ENCODE assay signal across 8 mouse cellular contexts in the genomic region with DNA sequence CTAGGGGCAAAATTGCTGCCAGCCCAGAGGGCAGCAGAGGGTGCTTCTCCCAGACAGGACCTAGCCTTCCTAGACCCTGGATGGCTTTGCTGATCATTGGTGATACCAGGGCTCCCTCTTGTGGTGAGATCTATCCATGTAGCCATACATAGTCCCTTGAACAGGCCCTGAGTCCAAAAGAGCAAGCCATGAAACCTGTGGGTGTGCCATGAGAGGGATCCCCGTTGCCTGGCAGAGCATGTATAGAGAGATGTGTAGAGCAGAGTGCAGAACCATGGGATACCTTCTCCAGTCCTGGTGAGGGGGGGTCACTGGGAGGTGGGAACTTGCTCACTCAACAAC. TPM values are rescaled to one million over a fixed set of nuclear protein-coding genes. Genes with fewer than 3 reads are reported as not detected.
A peak's percentile ranks its signal among the peaks of the same experiment; 100 is the strongest.
DNase-seq lines count a peak whose midpoint lies in the region; ATAC-seq and TF ChIP-seq lines count a peak whose summit lies in the region.

No protein-coding gene starts in this region.

- peak; percentile 48 for DNase-seq in ovary, adult 18-20 months (ENCODE audit: low spot score)
- DNase-seq in ovary, postnatal 10 days (ENCODE audit: low spot score): no peak
- peak; percentile 73 for DNase-seq in gastrocnemius, postnatal 10 days
- DNase-seq in left cerebral cortex, adult 2 months (ENCODE audit: extremely low spot score in 1 of 2, low spot score in 2 of 2): peak; percentile 73 to 78
- DNase-seq in lung, postnatal 4 days: peak; percentile 50 to 82
- DNase-seq in right cerebral cortex, postnatal 10 days (ENCODE audit: low spot score in 2 of 2): peak; percentile 84 to 89

- ATAC-seq in inflammation-experienced regulatory T-cells, adult 6 months: peak; percentile 66

- no peak overlapping the region for H3K27ac ChIP-seq in cortical plate, adult 2 months (ENCODE audit: insufficient read depth, low read length)
- H3K27ac ChIP-seq in left cerebral cortex, adult 2 months: no peak overlapping the region

- TF ChIP-seq POLR2A in cortical plate, adult 2 months (IDR thresholded peaks at IDR 0.05; ENCODE audit: extremely low read depth, insufficient read depth, low read length): no peak

- intact Hi-C loops in left cerebral cortex, adult 2 months (cut with DNase I): loop anchor here (1.0 to 5.0 kb wide), 3 partner anchors 57 to 371 kb away; no protein-coding TSS in a partner anchor

- TF ChIP-seq CTCF in cortical plate, adult 2 months (IDR thresholded peaks at IDR 0.05; ENCODE audit: extremely low read depth, insufficient read depth, low read length): peak; percentile 98
- TF ChIP-seq CTCF in left cerebral cortex, adult 2 months (IDR thresholded peaks at IDR 0.05): peak; percentile 88

- H3K4me1 ChIP-seq in cortical plate, adult 2 months (ENCODE audit: control insufficient read depth, insufficient read depth, low read length): no peaks in the 10 kb centered on the region

- no peak overlapping the region for H3K4me3 ChIP-seq in cortical plate, adult 2 months (ENCODE audit: insufficient read depth, low read length)
- H3K4me3 ChIP-seq in left cerebral cortex, adult 2 months: no peak overlapping the region

RNA-seq across cellular contexts. Expression of gene Hgfac, which starts 1.8 kb away (rescaled TPM):
- 0.44 and 0.45 TPM in 2 replicates for polyA plus RNA-seq in cortical plate, adult 2 months (2012; rRNA removed)
- 1 to 10 TPM in 1 of 2 experiments, under 1 TPM in 1; 0.40 to 1.1 TPM for total RNA-seq in gastrocnemius, postnatal 10 days (2021)
- polyA plus RNA-seq in inflammation-experienced regulatory T-cells, adult 6 months (2017; shearing (Covaris generic)): 1 to 10 TPM; 4.5 to 8.0 (median 5.1) TPM
- 1 to 10 TPM in 1 of 2 experiments, under 1 TPM in 1; 0.87 to 1.7 TPM for total RNA-seq in left cerebral cortex, adult 2 months (2021)

RNA-seq across cellular contexts. Expression of gene Dok7, which starts 13.5 kb away (rescaled TPM):
- 17.1 and 17.7 TPM in 2 replicates for polyA plus RNA-seq in cortical plate, adult 2 months (2012; rRNA removed)
- total RNA-seq in gastrocnemius, postnatal 10 days (2021): 10 to 100 TPM; 25.8 to 30.4 TPM
- polyA plus RNA-seq in inflammation-experienced regulatory T-cells, adult 6 months (2017; shearing (Covaris generic)): under 1 TPM in 1 of 3 experiments, not detected in 2; 0.95 TPM
- total RNA-seq in left cerebral cortex, adult 2 months (2021): 10 to 100 TPM; 22.3 to 26.0 TPM
